Mouse (Mus musculus): ENCODE results near the gene Prss50. TPM values are rescaled to one million over a fixed set of nuclear protein-coding genes. Genes with fewer than 3 reads are reported as not detected.

Prss50 gene
- total RNA-seq, 2 experiments from 2014 or later: not detected

- no peak for DNase-seq (ENCODE audit: low spot score)
These were observed 16.2 kb downstream of the Prss50 start for GRCm38 (mm10) chr9:110873681-110874659.

DNA sequence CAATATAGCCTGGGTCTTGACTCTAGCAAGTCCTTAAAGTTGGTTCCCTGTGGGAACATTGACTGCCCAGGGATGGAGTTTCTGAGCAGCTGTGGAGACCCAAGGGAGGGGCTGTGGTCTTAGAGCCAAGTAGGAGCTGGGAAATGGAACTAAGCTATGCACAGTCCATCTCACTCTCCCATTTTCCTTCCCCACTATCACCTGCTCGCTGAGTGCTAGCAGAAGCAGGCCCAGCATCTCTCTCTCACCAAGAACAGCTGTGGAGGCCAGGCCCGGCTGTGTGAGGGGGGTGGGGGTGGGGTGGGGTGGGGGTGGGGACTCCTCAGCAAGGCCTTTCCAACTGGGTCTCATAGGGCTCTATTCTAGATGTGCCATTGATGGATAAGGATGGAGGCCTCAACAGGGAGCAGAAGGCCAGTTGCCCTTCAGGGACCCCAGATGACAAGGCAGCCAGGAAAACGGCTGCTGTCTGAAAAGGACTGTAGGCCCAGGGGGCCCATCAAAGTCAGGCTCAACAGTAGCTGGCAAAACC, 17.0 kb downstream of the Prss50 start:
- DNase-seq (ENCODE audit: low spot score): no peak

GRCm38 (mm10) chr9:110875288-110875695, 17.5 kb downstream of the Prss50 start:
- DNase-seq (ENCODE audit: low spot score): no peak

GRCm38 (mm10) chr9:110877353-110877752, 19.6 kb downstream of the Prss50 start:
- DNase-seq (ENCODE audit: low spot score): peak; percentile 37

GRCm38 (mm10) chr9:110877888-110878287, 20.1 kb downstream of the Prss50 start:
- DNase-seq (ENCODE audit: low spot score): peak; percentile 92

DNA sequence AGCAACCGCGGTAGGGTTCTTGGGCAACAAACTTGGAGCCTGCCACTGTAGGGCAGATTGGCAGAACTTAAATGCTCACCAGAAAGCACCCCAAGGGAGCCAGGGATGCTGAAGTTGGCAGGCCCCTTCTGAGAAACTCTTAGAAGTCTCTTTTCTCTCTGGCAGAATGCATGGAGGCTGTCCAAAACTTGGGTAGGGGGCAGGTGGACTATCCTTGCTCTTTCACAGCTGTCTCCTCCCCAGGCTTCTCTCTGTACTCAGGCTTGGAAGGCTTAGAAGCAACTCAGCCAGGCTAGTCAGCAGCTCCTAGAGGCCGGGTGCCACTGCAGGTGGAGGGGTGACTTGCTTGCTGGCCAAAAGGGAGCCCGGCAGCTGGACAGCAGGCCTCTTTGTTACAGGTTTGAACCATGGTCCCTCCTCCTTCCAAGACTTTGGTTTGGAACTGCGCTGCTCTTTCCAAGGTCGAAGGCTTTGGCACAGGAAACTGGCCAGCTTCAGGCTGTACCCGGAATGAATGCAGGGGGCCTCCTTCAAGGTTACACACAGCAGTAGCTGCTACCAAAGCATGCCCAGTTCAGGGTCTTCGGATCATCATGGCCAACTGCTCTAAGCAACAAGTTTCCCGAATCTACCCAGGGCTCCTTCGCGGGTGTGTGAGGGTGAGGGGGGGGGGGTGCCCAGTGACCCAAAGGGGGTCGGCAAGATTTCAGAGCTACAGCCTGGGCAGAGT, 21.6 kb downstream of the Prss50 start, which contains the start of gene Als2cl:
Gene Als2cl (plus strand): TSS at position 680 of the 730 bp plus-strand sequence.
- DNase-seq (ENCODE audit: low spot score): peak; percentile 45

GRCm38 (mm10) chr9:110879998-110880561, 22.3 kb downstream of the Prss50 start, which contains the start of gene Tmie:
Tmie (minus strand) TSS chr9:110880113.
- peak; percentile 72 for DNase-seq (ENCODE audit: low spot score)

DNA sequence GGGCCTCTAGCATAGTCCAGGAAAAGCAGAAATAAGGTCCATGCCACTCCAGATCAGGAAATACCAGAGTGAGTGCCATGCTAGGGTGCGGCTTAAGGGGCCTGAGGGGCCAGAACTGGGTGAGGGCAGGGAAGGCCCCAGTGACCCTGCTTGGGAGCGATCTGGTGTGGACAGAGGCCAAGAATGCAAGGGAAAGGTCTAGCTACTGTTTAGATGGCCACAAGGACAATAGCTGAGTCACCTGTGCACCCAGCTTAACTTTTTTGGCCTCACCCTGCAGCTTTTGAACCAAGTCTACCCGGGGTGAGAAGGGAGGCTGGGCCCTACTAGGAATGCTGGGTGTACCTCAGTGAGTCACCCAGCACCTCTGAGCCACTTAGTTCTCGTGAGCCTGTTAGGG, 23.0 kb downstream of the Prss50 start:
- no peak for DNase-seq (ENCODE audit: low spot score)

- DNase-seq (ENCODE audit: low spot score): no peak
These were observed 24.2 kb downstream of the Prss50 start for GRCm38 (mm10) chr9:110881953-110882352.

DNA sequence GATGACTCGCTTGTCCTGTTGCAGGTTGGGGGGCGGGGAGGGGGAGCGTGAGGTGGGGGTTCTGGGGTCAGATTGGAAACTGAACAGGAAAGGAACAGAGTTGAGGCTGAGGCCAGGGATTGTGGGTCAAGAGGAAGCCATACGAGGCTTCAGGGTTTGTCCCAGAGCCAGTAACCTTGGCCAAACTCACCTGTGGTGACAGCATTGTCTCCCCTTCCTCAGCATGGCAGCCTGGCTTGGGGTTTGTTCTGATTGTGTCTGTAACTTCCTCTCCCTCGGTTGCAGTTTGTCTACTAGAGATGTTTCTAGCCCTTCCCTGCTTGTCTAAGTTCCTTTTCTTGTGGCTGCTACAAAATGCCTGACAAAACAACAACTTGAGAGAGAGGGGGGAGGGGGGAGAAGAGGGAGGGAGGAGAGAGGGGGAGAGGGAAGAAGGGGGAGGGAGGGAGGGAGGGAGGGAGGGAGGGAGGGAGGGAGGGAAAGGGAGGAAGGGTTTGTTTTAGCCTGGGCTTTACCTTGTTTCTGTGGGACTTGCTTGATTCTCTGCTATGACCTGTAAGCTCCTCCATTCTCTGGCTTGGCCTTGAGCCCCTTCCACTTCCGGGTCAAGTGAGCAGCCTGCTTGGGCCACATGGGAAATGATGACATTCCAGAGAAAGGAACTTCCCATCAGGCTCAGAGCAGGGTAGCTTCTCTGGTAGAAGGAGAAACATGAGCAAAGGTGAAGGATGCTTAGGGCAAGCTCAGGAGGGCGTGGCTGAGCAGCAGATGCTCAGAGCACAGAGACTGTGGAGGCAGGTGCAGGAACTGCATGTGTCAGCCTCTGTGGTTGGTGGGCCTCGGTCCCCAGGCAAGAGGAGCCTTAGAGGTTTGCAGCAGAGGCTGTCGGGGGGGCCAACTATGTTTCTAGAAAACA, 29.9 kb downstream of the Prss50 start:
- DNase-seq (ENCODE audit: low spot score): no peak

DNA sequence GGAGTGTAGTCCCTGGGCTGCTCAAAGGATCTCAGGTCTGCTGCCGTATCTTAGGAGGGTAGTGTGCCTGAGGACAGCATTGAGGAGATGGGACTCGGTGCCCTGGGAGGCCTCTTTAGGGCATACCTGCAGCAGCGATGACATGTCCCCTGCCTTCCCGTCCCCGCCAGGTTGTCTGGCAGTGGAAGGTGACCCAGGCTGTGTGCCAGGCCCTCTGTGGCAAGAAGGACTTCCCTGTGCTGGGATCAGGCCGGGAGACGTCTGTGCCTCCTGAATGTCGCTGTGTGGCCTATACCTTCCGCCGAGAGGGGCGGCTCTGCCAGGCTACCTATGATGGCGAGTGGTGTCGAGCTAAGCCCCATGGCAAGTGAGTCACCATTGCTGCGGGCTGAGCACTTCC, 31.2 kb downstream of the Prss50 start:
- DNase-seq (ENCODE audit: low spot score): no peak

DNA sequence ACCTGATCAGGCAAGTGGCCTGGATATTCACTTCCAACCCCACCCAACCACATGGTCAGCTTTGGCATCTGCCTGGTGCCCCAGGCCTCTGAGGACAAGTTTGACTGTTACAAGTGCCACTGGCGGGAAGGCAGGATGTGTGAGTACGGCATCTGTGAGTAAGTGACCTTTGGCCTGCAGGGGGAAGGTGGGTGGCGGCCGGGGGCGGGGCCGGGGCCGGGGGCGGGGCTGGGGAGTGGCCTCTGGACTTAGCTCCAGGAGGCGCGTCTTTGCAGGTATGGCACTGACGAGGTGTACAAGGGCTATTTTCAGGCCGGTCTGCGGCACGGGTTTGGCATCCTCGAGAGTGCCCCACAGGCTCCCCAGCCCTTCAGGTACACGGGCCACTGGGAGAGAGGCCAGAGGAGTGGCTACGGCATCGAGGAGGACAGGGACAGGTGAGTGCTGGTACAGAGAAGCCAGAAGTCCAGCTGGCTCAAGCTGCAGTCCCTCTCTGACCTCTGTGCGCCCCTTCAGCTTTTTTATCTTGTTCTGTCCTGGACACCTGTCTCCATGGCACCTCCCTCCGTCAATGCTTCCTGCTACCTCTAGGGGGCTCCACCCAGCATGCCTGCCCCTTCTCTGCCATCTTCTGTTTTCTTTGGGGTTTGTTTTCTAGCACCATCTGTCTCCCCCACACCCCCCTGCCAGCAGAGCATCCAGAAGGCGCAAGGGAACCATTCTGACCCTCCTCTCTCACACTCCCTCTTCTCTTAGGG, 32.4 kb downstream of the Prss50 start:
- no peak for DNase-seq (ENCODE audit: low spot score)

- no peak for DNase-seq (ENCODE audit: low spot score)
These were observed 33.5 kb downstream of the Prss50 start for GRCm38 (mm10) chr9:110891077-110891828.

DNA sequence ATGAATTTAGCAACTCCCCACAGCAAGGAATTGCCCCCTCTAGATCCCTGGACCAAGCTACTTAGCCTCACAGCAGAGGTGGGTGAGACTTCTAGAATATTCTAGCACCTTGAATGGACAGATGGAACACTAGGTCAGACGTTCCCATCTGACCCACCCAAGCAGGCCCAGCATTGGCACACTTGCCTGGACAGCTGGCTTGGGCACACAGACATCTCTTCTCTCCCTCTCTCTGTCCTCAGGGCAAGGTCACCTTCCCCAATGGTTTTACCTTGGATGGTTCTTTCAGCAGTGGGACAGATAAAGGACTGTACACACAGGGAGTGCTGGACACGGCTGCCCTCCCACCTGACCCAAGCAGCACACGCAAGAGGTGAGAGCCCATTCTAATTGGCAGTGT, 34.8 kb downstream of the Prss50 start:
- no peak for DNase-seq (ENCODE audit: low spot score)

DNA sequence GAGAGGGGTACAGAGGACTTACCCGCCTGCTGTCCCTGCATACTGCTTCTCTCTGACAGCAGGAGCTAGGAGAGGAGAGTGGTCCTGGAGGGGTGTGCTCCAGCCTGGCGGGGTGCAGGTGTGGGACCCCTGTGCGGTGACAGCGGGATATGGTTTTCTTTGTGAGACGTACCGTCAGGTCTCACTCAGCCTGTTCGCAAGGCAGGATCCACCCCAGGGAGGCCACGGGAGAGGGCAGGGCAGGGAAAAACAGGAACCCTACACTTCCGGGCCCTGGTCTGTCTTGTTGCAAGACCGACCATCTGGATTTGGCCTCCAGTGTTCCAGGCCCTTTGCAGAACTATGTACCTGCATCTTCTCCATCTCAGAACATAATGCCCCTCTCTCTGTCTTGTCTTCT, 35.7 kb downstream of the Prss50 start:
- no peak for DNase-seq (ENCODE audit: low spot score)

DNA sequence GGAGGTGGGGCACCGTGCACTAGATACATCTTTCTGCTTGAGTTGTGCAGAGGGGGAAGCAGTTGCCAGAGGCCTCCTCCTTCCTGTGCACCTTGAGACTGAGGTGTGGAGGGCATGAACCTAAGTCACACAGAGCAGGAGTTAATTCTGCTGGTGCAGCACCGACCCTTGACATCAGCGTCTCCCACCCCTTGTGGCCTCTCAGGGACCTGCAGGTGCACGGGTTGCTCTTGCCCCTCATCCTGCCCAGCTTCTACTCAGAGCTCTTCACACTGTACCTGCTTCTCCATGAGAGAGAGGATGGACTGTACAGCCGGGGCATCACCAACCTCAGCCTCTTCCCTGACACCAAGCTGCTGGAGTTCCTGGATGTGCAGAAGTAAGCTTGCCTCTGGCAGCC, 37.7 kb downstream of the Prss50 start:
- DNase-seq (ENCODE audit: low spot score): no peak

DNA sequence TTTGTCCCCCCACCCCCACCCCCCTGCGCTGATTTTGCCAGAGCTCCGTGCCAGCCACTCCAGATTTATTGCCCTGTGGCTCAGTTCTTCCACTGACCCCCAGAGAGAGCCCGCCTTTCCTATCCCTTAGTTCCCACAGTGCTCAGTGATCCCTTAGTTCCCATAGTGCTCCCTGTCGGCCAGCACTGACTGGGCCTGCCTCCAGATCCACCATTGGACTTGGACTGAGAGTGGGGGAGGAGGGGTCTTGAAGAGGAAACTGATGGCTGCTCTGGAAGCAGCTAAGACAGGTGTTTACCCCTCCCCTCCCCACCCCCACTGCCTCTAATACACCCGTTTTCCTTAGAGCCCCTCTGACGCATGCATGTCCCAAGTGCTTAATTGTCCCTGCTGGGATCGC, 38.2 kb downstream of the Prss50 start:
- no peak for DNase-seq (ENCODE audit: low spot score)

DNA sequence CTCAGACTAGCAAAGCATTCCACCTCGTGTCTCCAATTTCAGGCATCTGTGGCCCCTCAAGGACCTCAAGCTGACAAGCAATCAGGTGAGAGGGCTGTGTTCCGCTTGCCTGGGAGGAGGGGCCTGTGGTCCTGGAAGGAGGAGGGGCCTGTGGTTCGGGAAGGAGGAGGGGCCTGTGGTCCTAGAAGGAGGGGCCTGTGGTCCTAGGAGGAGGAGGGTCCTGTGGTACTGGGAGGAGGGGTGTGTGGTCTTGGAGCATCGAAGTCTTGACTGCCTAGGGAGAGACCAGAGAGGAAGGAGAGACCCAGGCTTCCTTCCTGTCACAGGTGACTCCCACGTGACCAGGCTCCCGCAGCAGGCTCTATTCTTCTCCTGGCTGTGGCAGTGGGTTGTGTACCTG, 38.8 kb downstream of the Prss50 start:
- DNase-seq (ENCODE audit: low spot score): no peak

GRCm38 (mm10) chr9:110899451-110900008, 41.8 kb downstream of the Prss50 start:
- no peak for DNase-seq (ENCODE audit: low spot score)
